Mouse (Mus musculus): ENCODE data around the gene Upk3b. TPM values are rescaled to one million over a fixed set of nuclear protein-coding genes. Genes with fewer than 3 reads are reported as not detected.

The Upk3b gene
- total RNA-seq (2021): 1.4 and 3.0 TPM in 2 replicates
- long read RNA-seq, transcript Upk3b-201 (6 exons, 3,530 nt): major isoform, 5 of 6 reads
- long read RNA-seq, partial matches to known transcripts: 0 of 6 reads
- long read RNA-seq, other reads (novel, unspliced or antisense): 1 of 6 reads

- DNase-seq: no peak
These were observed at the start of gene Upk3b for GRCm38 (mm10) chr5:136038258-136039214. TSS of gene Upk3b (plus strand) at chr5:136038496.

GRCm38 (mm10) chr5:135990601-135991000 lies 47.7 kb upstream of the Upk3b start:
- no peak for DNase-seq

GRCm38 (mm10) chr5:135993381-135993965 lies 44.8 kb upstream of the Upk3b start:
- no peak for DNase-seq

GRCm38 (mm10) chr5:135994335-135994724 lies 44.0 kb upstream of the Upk3b start:
- no peak for DNase-seq

- DNase-seq: peak; percentile 88
These were observed 43.3 kb upstream of the Upk3b start, which contains the start of gene Dtx2 for GRCm38 (mm10) chr5:135994725-135995687. TSS of gene Dtx2 (plus strand) at chr5:135994800.

- no peak for DNase-seq
These were observed 42.1 kb upstream of the Upk3b start for GRCm38 (mm10) chr5:135996162-135996561.

GRCm38 (mm10) chr5:136001222-136001621 lies 37.1 kb upstream of the Upk3b start:
- no peak for DNase-seq

GRCm38 (mm10) chr5:136002325-136002724 lies 36.0 kb upstream of the Upk3b start:
- DNase-seq: no peak

- DNase-seq: no peak
These were observed 35.5 kb upstream of the Upk3b start for GRCm38 (mm10) chr5:136002751-136003151.

GRCm38 (mm10) chr5:136004537-136004936 lies 33.8 kb upstream of the Upk3b start:
- DNase-seq: no peak

- no peak for DNase-seq
These were observed 30.6 kb upstream of the Upk3b start for GRCm38 (mm10) chr5:136007745-136008144.

- DNase-seq: peak; percentile 32
These were observed 23.4 kb upstream of the Upk3b start for GRCm38 (mm10) chr5:136014877-136015276.

- DNase-seq: no peak
These were observed 22.7 kb upstream of the Upk3b start for GRCm38 (mm10) chr5:136015586-136015985.

GRCm38 (mm10) chr5:136016014-136016876 lies 22.1 kb upstream of the Upk3b start:
- peak; percentile 72 for DNase-seq

GRCm38 (mm10) chr5:136017262-136017661 lies 21.0 kb upstream of the Upk3b start:
- DNase-seq: no peak

- DNase-seq: no peak
These were observed 19.6 kb upstream of the Upk3b start for GRCm38 (mm10) chr5:136018726-136019125.

- no peak for DNase-seq
These were observed 18.4 kb upstream of the Upk3b start for GRCm38 (mm10) chr5:136019907-136020306.

- DNase-seq: peak; percentile 45
These were observed 12.6 kb upstream of the Upk3b start for GRCm38 (mm10) chr5:136025712-136026111.

- DNase-seq: no peak
These were observed 11.4 kb upstream of the Upk3b start for GRCm38 (mm10) chr5:136026859-136027258.

- no peak for DNase-seq
These were observed 10.5 kb upstream of the Upk3b start for GRCm38 (mm10) chr5:136027612-136028311.

All from adrenal gland, postnatal 25 days (tissue).